In the genomic region with DNA sequence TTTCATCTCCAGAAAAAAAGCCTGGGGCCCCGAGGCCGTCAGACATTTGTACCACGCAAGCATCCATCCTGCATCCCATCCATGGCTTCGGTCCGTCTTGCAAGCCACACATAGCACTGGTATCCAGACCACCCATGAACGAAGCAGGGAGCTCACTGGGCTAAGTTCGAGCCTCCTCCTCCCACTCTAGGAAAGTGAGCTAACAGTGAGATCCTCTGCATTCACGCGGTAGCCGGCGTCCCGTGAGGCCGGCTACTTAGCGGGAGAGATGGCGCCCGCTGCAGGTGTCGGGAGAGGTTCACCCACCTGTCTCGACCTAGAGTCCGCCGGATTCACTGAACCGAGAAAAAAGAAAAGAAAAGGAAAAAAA, we compare ENCODE assay signal across 9 mouse cellular contexts. TPM values are rescaled to one million over a fixed set of nuclear protein-coding genes. Genes with fewer than 3 reads are reported as not detected.
DNase-seq lines count a peak whose midpoint lies in the region; ATAC-seq and TF ChIP-seq lines count a peak whose summit lies in the region.
"Had no signal": no experiment of that assay in that cellular context is flagged by ENCODE, and none has a peak within 500 bp of the region (broad histone marks: within the 10 kb centered on the region; RNA-seq: fewer than 3 reads in every experiment).

No protein-coding gene starts in this region.

- DNase-seq in kidney, adult 2 months = no peak
- DNase-seq in kidney, adult 9 months = no peak
- no peak for DNase-seq in hindbrain, embryonic 14.5 days (ENCODE audit: low spot score)
- no peak for DNase-seq in midbrain, embryonic 10.5 days (ENCODE audit: low spot score)
- DNase-seq in ovary, postnatal 10 days (ENCODE audit: low spot score) = no peak
- no peak for DNase-seq in thymus, postnatal 10 days (ENCODE audit: low spot score in 2 of 2)
- no peak for DNase-seq in kidney, adult 11 months

- H3K9ac ChIP-seq in hindbrain, embryonic 14.5 days = peak overlapping the region; percentile 81

- H3K27me3 ChIP-seq in kidney, adult 2 months (replicated peaks; ENCODE audit: control insufficient read depth, insufficient read depth, low read length) = no peaks in the 10 kb centered on the region
- no peaks in the 10 kb centered on the region for H3K27me3 ChIP-seq in hindbrain, embryonic 14.5 days (ENCODE audit: control insufficient read depth, insufficient read depth, low read length)
- H3K27me3 ChIP-seq in midbrain, embryonic 10.5 days (ENCODE audit: low read depth, poor library complexity, severe bottlenecking) = no peaks in the 10 kb centered on the region

- H3K36me3 ChIP-seq in kidney, adult 2 months (ENCODE audit: control insufficient read depth, insufficient read depth, low read length) = no peaks in the 10 kb centered on the region
- peaks cover 41% of the 10 kb centered on the region for H3K36me3 ChIP-seq in hindbrain, embryonic 14.5 days (replicated peaks; ENCODE audit: control insufficient read depth, insufficient read depth)
- H3K36me3 ChIP-seq in midbrain, embryonic 10.5 days = peaks cover 56% of the 10 kb centered on the region

- peak overlapping the region; percentile 74 for H3K4me2 ChIP-seq in hindbrain, embryonic 14.5 days (replicated peaks)

- H3K27ac ChIP-seq in kidney, adult 2 months (ENCODE audit: insufficient read depth, low read depth, low read length) = peak overlapping the region; percentile 2; the same call in 1 of the 2 replicates
- H3K27ac ChIP-seq in bone marrow macrophage, adult 2 months (ENCODE audit: insufficient read depth, low read depth, low read length) = peak overlapping the region; percentile 52; the same call in 1 of the 2 replicates
- peak overlapping the region; percentile 21 for H3K27ac ChIP-seq in hindbrain, embryonic 14.5 days
- H3K27ac ChIP-seq in midbrain, embryonic 10.5 days (replicated peaks) = peak overlapping the region; percentile 96

- TF ChIP-seq CTCF in kidney, adult 2 months (conservative IDR thresholded peaks at IDR 0.05; ENCODE audit: insufficient read depth, insufficient read length, low read depth, low read length) = no peak
- no peak for TF ChIP-seq CTCF in bone marrow macrophage, adult 2 months (IDR thresholded peaks at IDR 0.05; ENCODE audit: low read depth, low read length)

- peaks cover 3% of the 10 kb centered on the region; the same call in 1 of the 2 replicates for H3K9me3 ChIP-seq in hindbrain, embryonic 14.5 days (ENCODE audit: control insufficient read depth, low read length)
- H3K9me3 ChIP-seq in midbrain, embryonic 10.5 days (replicated peaks) = no peaks in the 10 kb centered on the region

- H3K4me1 ChIP-seq in kidney, adult 2 months (ENCODE audit: control insufficient read depth, insufficient read depth, low read length) = peaks cover 8% of the 10 kb centered on the region
- peaks cover 22% of the 10 kb centered on the region for H3K4me1 ChIP-seq in bone marrow macrophage, adult 2 months (ENCODE audit: control insufficient read depth, insufficient read depth, low read length)
- peaks cover 32% of the 10 kb centered on the region for H3K4me1 ChIP-seq in hindbrain, embryonic 14.5 days (replicated peaks; ENCODE audit: control insufficient read depth, insufficient read depth, low read length)
- peaks cover 32% of the 10 kb centered on the region for H3K4me1 ChIP-seq in midbrain, embryonic 10.5 days

- ATAC-seq in hindbrain, embryonic 14.5 days (ENCODE audit: low FRiP score) = peak; percentile 42; the same call in 1 of the 2 replicates

- WGBS in kidney, adult 2 months = under 1% methylated on average over 21 of the region's 21 CpGs
- 0% methylated on average over 21 of the region's 21 CpGs for WGBS in hindbrain, embryonic 14.5 days
- under 1% methylated on average over 21 of the region's 21 CpGs for WGBS in midbrain, embryonic 10.5 days

- peak overlapping the region; percentile 72 for H3K4me3 ChIP-seq in kidney, adult 2 months (ENCODE audit: insufficient read depth, low read depth, low read length)
- H3K4me3 ChIP-seq in bone marrow macrophage, adult 2 months (ENCODE audit: insufficient read depth, low read length) = peak overlapping the region; percentile 91
- peak overlapping the region; percentile 56 for H3K4me3 ChIP-seq in hindbrain, embryonic 14.5 days (replicated peaks; ENCODE audit: low read length)
- H3K4me3 ChIP-seq in midbrain, embryonic 10.5 days = peak overlapping the region; percentile 77

- no peak for TF ChIP-seq POLR2A in kidney, adult 2 months (IDR thresholded peaks at IDR 0.05; ENCODE audit: low read depth, low read length)
- no peak for TF ChIP-seq POLR2A in bone marrow macrophage, adult 2 months (IDR thresholded peaks at IDR 0.05; ENCODE audit: borderline replicate concordance, low read depth, low read length)

RNA-seq across cellular contexts. Expression of a gene that starts 0.2 kb away (rescaled TPM):
- 30.8 and 38.3 TPM in 2 replicates for polyA plus RNA-seq in kidney, adult 2 months (2012; rRNA removed)
- polyA plus RNA-seq in bone marrow macrophage, adult 2 months (2012; ENCODE audit: insufficient read depth, insufficient read length, missing spikeins) = 14.2 TPM in 2 replicates
- 38.3 and 44.3 TPM in 2 replicates for polyA plus RNA-seq in hindbrain, embryonic 14.5 days (2014; fragmentation: Nextera tagmentation; extraction: Ambion mirVana)
- 25.1 and 29.2 TPM in 2 replicates for polyA plus RNA-seq in midbrain, embryonic 10.5 days (2016; fragmentation: Nextera tagmentation; extraction: Ambion mirVana)

RNA-seq across cellular contexts. Expression of a gene that starts 0.6 kb away (rescaled TPM):
- 29.7 and 32.8 TPM in 2 replicates for polyA plus RNA-seq in kidney, adult 2 months (2012; rRNA removed)
- 17.3 and 19.2 TPM in 2 replicates for polyA plus RNA-seq in bone marrow macrophage, adult 2 months (2012; ENCODE audit: insufficient read depth, insufficient read length, missing spikeins)
- polyA plus RNA-seq in hindbrain, embryonic 14.5 days (2014; fragmentation: Nextera tagmentation; extraction: Ambion mirVana) = 34.3 and 36.5 TPM in 2 replicates
- 46.3 and 53.4 TPM in 2 replicates for polyA plus RNA-seq in midbrain, embryonic 10.5 days (2016; fragmentation: Nextera tagmentation; extraction: Ambion mirVana)

RNA-seq across cellular contexts. Expression of a gene that starts 23.0 kb away (rescaled TPM):
- polyA plus RNA-seq in kidney, adult 2 months (2012; rRNA removed) = 14.8 and 20.8 TPM in 2 replicates
- 12.1 and 13.5 TPM in 2 replicates for polyA plus RNA-seq in bone marrow macrophage, adult 2 months (2012; ENCODE audit: insufficient read depth, insufficient read length, missing spikeins)
- 13.5 and 16.2 TPM in 2 replicates for polyA plus RNA-seq in hindbrain, embryonic 14.5 days (2014; fragmentation: Nextera tagmentation; extraction: Ambion mirVana)
- 25.9 and 26.8 TPM in 2 replicates for polyA plus RNA-seq in midbrain, embryonic 10.5 days (2016; fragmentation: Nextera tagmentation; extraction: Ambion mirVana)

RNA-seq across cellular contexts. Expression of a gene that starts 49.0 kb away (rescaled TPM):
- 0.22 and 0.31 TPM in 2 replicates for polyA plus RNA-seq in kidney, adult 2 months (2012; rRNA removed)
- not detected in 2 replicates for polyA plus RNA-seq in bone marrow macrophage, adult 2 months (2012; ENCODE audit: insufficient read depth, insufficient read length, missing spikeins)
- not detected in 2 replicates for polyA plus RNA-seq in hindbrain, embryonic 14.5 days (2014; fragmentation: Nextera tagmentation; extraction: Ambion mirVana)
- not detected in 2 replicates for polyA plus RNA-seq in midbrain, embryonic 10.5 days (2016; fragmentation: Nextera tagmentation; extraction: Ambion mirVana)

RNA-seq across cellular contexts. Expression of a gene that starts 55.3 kb away (rescaled TPM):
- polyA plus RNA-seq in kidney, adult 2 months (2012; rRNA removed) = not detected in 2 replicates
- not detected in 2 replicates for polyA plus RNA-seq in bone marrow macrophage, adult 2 months (2012; ENCODE audit: insufficient read depth, insufficient read length, missing spikeins)
- polyA plus RNA-seq in hindbrain, embryonic 14.5 days (2014; fragmentation: Nextera tagmentation; extraction: Ambion mirVana) = not detected in 2 replicates
- polyA plus RNA-seq in midbrain, embryonic 10.5 days (2016; fragmentation: Nextera tagmentation; extraction: Ambion mirVana) = not detected in 2 replicates
- polyA plus RNA-seq: brain, embryonic 14.5 days had no signal

Comparison
In these comparisons a context has a peak if more than half of its experiments do, and no peak if none do; other contexts are left out.
1. H3K27ac ChIP-seq: peak in every context shown above with its lines; median percentile 96 in midbrain, embryonic 10.5 days; 52 in bone marrow macrophage, adult 2 months; 21 in hindbrain, embryonic 14.5 days; 2 in kidney, adult 2 months.